Mouse (Mus musculus) midbrain, embryonic 14.5 days (tissue): ENCODE measurements around the gene Ajuba. TPM values are rescaled to one million over a fixed set of nuclear protein-coding genes. Genes with fewer than 3 reads are reported as not detected.
"Not testable (repeated sequence)": the region's sequence is repeated elsewhere in the genome, so short reads cannot be mapped to it uniquely, and the experiment has no call there.

Experiments used
- ATAC-seq: fragments of 200-750 bp; cut with Nextera tagmentation; 2 replicates; pipeline ENCODE4 v1.8.0; 2017; ENCODE audit warnings: moderate number of reproducible peaks, moderate library complexity; ENCODE audit not compliant: low FRiP score, low TSS enrichment
- DNase-seq: peaks from one replicate; pipeline ENCODE4 v3.0.0-alpha.2; 2015
- H3K27ac ChIP-seq: fragments of 300-500 bp; sonication (generic); replicated peaks from 2 replicates; pipeline ENCODE4 v1.5.1; 2014; ENCODE audit warnings: mild to moderate bottlenecking, low read depth, low read length, moderate library complexity
- H3K27me3 ChIP-seq: fragments of 300-500 bp; sonication (generic); 2 replicates; pipeline ENCODE4 v1.6.1; 2014; ENCODE audit warnings: low read length, control low read depth, mixed read lengths; ENCODE audit not compliant: control insufficient read depth, insufficient read depth
- H3K36me3 ChIP-seq: fragments of 300-500 bp; sonication (generic); 2 replicates; pipeline ENCODE4 v1.6.1; 2014; ENCODE audit warnings: low read length, control low read depth; ENCODE audit not compliant: control insufficient read depth, insufficient read depth
- H3K4me1 ChIP-seq: fragments of 300-500 bp; sonication (generic); 2 replicates; pipeline ENCODE4 v1.6.1; 2014; ENCODE audit warnings: mild to moderate bottlenecking, antibody characterized with exemption, low read length, control low read depth; ENCODE audit not compliant: control insufficient read depth, insufficient read depth
- H3K4me2 ChIP-seq: fragments of 300-500 bp; sonication (generic); 2 replicates; pipeline ENCODE4 v1.6.1; 2014; ENCODE audit warnings: mild to moderate bottlenecking, low read length, moderate library complexity
- H3K4me3 ChIP-seq: fragments of 300-500 bp; sonication (generic); replicated peaks from 2 replicates; pipeline ENCODE4 v1.5.1; 2014; ENCODE audit warnings: low read depth, low read length
- H3K9ac ChIP-seq: fragments of 300-500 bp; sonication (generic); replicated peaks from 2 replicates; pipeline ENCODE4 v1.6.1; 2014; ENCODE audit warnings: mild to moderate bottlenecking, low read length, moderate library complexity
- H3K9me3 ChIP-seq: fragments of 300-500 bp; sonication (generic); 2 replicates; pipeline ENCODE4 v1.6.1; 2016; ENCODE audit warnings: low read length, control low read depth, mixed read lengths; ENCODE audit not compliant: control insufficient read depth
- WGBS: fragments of 180-500 bp; shearing (Covaris S2); extraction: QIAGEN DNeasy Blood & Tissue Kit; methylation state at CpG from one replicate; pipeline ENCODE4 v1.1.7; 2014; 5-methylcytosine and 5-hydroxymethylcytosine counted together
- polyA plus RNA-seq: library from polyadenylated mRNA; unstranded; fragments of >200 nt; fragmentation: Nextera tagmentation; extraction: Ambion mirVana; gene quantifications from 2 replicates; pipeline ENCODE4 v1.2.1, GENCODE M21; 2014

The Ajuba gene
- polyA plus RNA-seq, result 3.6 and 4.8 TPM in 2 replicates

DNA sequence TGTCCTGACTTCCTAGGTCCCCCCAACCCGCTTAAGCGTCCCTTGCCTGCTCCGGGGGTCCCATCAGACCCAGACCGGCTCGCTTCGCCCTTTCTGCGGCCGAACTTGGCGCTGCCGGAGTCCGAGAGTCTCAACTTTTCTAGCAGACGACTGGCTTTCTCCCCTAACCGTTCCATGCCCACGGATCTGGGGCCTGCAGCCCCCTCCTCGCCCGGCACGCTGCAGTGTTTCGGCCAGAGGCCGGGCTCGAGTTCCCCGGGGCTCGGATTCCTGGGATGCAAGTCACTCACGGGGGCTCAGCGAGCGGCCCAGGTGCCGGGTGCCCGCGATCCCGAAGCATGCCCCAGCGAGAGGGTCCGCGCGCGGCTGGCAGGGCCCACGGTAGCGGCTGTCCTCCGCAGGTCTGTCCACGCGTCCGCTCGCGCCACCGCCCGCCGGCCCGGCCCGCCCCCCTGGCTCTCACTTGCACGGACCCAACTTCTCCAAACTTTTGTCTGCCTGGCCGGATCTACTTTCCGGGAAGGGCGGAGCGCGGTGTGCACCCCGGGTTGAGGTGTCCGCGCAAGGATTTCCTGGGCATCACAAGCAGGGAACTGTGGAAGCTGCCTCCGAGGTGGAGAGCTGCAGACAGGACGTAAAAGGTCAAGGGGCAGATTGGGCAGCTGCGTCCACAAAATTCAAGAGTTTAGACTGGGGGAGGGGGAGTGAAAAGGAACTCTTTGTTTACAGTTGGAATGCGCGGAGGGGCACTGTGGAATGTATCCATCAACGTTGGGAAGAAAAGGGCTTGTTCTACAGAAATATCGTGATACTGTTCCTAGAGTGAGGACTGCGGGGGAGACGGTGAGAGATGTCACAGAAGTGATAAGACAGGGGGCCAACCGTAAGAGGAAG is at the start of gene Ajuba:
Gene Ajuba, minus strand, starts transcription at position 470 of the 894 bp plus-strand sequence.
- DNase-seq (peak; percentile 90), ATAC-seq (peak; percentile 65)
- WGBS, result under 1% methylated on average over 66 of the region's 66 CpGs
- H3K36me3 ChIP-seq, result no peaks in the 10 kb centered on the region
- peak within 1 kb of the TSS; percentile 73 for H3K27ac ChIP-seq
- peak within 1 kb of the TSS; percentile 64 for H3K4me2 ChIP-seq
- no peaks in the 10 kb centered on the region for H3K9me3 ChIP-seq
- H3K4me1 ChIP-seq, result peaks cover 29% of the 10 kb centered on the region
- H3K27me3 ChIP-seq, result peaks cover 23% of the 10 kb centered on the region
- peak within 1 kb of the TSS; percentile 67 for H3K9ac ChIP-seq
- H3K4me3 ChIP-seq, result peak within 1 kb of the TSS; percentile 51

DNA sequence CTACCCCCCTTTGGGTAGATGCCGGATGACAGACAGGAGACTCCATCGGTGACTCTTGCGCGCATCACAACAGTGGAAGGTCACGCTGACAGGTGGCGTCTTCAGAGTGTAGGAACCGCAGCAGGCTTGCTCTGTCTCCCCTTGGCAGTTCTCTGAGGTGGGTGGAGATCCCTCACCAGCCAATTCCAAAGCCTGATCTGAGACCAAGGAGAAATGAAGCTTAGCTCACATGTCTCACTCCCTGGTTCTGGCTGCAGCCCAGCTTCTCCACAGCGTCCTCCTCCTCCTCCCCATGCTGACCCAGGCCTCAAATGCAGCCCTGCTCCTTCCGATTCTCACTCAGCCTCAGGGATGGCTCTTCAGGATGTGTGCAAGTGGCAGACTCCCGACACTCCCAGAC is 47.6 kb upstream of the Ajuba start:
- Histone ChIP-seq H3K9me3 (no peaks in the 10 kb centered on the region), H3K27ac (no peak overlapping the region), H3K36me3 (peaks cover 3% of the 10 kb centered on the region; the same call in 1 of the 2 replicates), H3K27me3 (no peaks in the 10 kb centered on the region), H3K4me1 (no peaks in the 10 kb centered on the region), H3K4me3 (no peak overlapping the region), H3K4me2 (no peak overlapping the region), H3K9ac (no peak overlapping the region)
- ATAC-seq, result no peak
- DNase-seq, result no peak
- WGBS, result 74% methylated on average over 10 of the region's 10 CpGs

DNA sequence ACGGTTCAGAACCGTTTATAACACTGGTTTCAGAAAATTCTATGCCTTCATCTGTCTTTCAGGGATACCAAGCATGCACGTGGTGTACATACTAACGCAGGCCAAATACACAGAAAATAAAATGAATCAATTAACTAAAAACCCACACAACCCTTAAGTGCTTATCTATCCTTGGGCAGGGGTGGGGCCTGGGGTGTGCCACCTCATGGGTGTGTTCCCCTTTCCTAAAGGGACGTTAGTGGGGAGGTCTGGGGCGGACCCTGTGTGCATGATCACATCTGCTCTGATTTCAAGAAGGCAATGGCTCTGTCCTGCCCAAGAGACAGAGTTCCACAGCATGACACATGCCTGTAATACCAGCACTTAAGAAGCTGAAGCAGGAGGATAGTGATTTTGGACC is 46.0 kb upstream of the Ajuba start:
- ATAC-seq, result no peak
- Histone ChIP-seq H3K27me3 (no peaks in the 10 kb centered on the region), H3K9ac (no peak overlapping the region), H3K4me1 (no peaks in the 10 kb centered on the region), H3K9me3 (no peaks in the 10 kb centered on the region), H3K4me2 (no peak overlapping the region), H3K36me3 (no peaks in the 10 kb centered on the region), H3K27ac (no peak overlapping the region), H3K4me3 (no peak overlapping the region)
- 91% methylated on average over 6 of the region's 6 CpGs for WGBS
- DNase-seq, result no peak

DNA sequence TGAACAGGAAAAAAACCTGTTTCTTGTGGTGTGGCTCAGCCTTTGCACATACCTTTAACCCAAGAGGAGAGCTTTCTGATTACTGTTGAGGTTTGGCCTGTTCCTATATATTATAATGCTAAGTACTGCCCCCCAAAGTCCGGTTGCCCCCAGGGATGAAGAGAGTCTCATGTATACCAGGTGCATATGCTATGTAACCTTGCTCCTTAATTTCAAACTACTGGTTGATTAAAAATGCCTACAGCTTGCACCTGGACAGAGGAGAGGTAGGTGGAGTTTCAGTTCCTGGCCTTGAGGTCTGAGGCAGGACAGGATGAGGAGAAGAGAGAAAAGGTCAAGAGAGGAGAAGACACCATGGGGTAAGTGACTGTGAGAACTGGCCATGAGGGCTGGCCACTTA is 43.8 kb upstream of the Ajuba start, which contains the start of gene Psmb11:
Gene Psmb11, plus strand, starts transcription at position 301 of the 400 bp plus-strand sequence.
- ATAC-seq, result no peak
- H3K36me3 ChIP-seq, result no peaks in the 10 kb centered on the region; the same call in 1 of the 2 replicates
- WGBS, result 90% methylated on average over 1 of the region's 1 CpGs
- H3K27ac ChIP-seq, result no peak within 1 kb of the TSS
- no peak for DNase-seq
- no peaks in the 10 kb centered on the region for H3K9me3 ChIP-seq
- peaks cover 12% of the 10 kb centered on the region; the same call in 1 of the 2 replicates for H3K4me1 ChIP-seq
- H3K9ac ChIP-seq, result no peak within 1 kb of the TSS
- no peak within 1 kb of the TSS for H3K4me2 ChIP-seq
- no peaks in the 10 kb centered on the region for H3K27me3 ChIP-seq
- no peak within 1 kb of the TSS for H3K4me3 ChIP-seq

DNA sequence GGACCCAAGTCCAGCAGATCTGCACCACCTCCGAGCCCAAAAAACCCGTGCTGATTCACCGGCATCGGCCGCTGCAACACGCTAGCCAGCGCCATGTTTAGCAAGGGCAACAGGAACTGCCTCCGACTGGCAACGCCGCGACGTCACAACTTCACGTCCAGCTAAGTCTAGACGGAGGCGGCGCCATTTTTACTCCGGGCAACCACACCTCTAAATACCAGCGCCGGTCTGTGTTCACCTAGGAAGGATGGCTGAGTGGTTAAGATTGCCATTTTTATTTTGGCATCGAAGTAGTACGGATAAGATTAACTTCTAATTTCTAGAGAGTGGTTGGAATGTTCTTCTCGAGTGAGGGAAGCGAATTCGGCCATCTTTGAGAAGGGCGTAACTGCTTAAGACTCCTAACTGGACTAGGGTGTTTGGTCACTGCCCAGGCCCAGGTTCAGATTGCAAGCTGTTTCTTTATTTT is 40.6 kb upstream of the Ajuba start, which contains the start of gene Psmb5:
Gene Psmb5, minus strand, starts transcription at position 126 of the 469 bp plus-strand sequence.
- peak within 1 kb of the TSS; percentile 79 for H3K27ac ChIP-seq
- H3K36me3 ChIP-seq, result peaks cover 18% of the 10 kb centered on the region
- no peaks in the 10 kb centered on the region for H3K27me3 ChIP-seq
- DNase-seq (peak; percentile 95), ATAC-seq (peak; percentile 91)
- peaks cover 12% of the 10 kb centered on the region; the same call in 1 of the 2 replicates for H3K4me1 ChIP-seq
- H3K4me3 ChIP-seq, result peak within 1 kb of the TSS; percentile 81
- H3K4me2 ChIP-seq, result peak within 1 kb of the TSS; percentile 71
- H3K9ac ChIP-seq, result peak within 1 kb of the TSS; percentile 86
- 0% methylated on average over 25 of the region's 25 CpGs for WGBS
- H3K9me3 ChIP-seq, result no peaks in the 10 kb centered on the region

DNA sequence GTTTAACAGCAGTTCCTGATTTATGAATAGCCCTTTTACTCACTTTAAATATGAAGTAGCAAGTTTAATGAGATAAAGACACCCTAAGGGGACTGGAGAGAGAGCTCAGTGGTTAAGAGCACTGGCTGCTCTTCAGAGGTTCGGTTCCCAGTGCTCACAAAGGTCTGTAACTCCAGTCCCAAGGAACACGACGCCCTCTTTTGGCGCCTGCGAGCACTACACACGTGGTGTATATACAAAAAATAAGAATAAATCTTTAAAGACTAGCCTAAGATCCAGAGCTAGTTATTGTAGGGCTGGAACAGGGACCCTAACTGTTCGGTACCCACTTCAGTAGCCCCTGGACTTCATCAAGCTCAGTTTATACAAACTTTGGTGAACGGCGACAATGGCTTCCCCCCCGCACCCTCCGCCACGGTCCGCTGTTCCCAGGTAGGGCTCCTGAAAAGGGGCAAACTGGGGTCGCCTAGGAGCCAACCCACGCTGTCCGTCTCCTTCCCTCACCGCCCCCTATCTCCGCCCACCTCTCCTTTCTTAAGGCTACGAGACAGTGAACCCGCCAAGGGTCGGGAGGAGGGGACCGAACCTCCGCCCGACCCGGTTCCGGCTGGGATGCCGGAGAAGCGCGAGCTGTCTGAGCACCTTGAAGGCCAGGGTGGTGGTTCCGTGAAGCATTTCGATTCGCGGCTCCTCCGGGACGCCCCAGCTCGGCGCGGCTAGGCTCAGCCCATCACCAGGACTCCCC is 40.0 kb upstream of the Ajuba start:
- peak overlapping the region; percentile 79 for H3K27ac ChIP-seq
- WGBS, result 2% methylated on average over 36 of the region's 38 CpGs
- peaks cover 24% of the 10 kb centered on the region for H3K36me3 ChIP-seq
- ATAC-seq (peak; percentile 49), DNase-seq (peak; percentile 46)
- H3K4me1 ChIP-seq, result peaks cover 12% of the 10 kb centered on the region; the same call in 1 of the 2 replicates
- peak overlapping the region; percentile 86 for H3K9ac ChIP-seq
- peak overlapping the region; percentile 81 for H3K4me3 ChIP-seq
- H3K27me3 ChIP-seq, result no peaks in the 10 kb centered on the region
- no peaks in the 10 kb centered on the region for H3K9me3 ChIP-seq
- H3K4me2 ChIP-seq, result peak overlapping the region; percentile 71

DNA sequence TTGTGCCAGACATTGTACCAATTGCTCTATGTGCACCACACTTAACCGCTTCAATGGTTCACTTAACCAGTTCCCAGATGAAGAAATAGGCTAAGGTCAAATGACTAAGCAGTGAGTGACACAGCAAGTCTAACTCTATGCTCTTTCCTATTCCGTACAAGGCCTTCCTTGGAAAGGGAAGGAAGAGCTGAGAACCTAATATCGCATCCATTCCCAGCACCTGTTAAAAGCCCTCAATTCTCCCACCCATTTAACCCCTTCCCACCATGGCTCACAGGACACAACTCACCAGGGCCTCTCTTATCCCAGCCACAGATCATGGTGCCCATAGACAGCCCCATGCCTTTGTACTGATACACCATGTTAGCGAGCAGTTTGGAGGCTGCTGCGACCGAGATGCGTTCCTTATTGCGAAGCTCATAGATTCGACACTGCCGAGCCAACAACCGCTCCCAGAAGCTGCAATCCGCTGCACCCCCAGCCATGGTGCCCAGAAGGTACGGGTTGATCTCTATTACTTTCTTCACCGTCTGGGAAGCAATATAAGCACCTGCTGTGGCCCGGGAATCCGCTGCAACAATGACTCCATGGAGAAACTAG is 39.0 kb upstream of the Ajuba start:
- Histone ChIP-seq H3K4me3 (no peak overlapping the region), H3K9ac (no peak overlapping the region), H3K9me3 (no peaks in the 10 kb centered on the region), H3K27ac (no peak overlapping the region), H3K27me3 (no peaks in the 10 kb centered on the region), H3K4me2 (peak overlapping the region; percentile 71), H3K36me3 (peaks cover 31% of the 10 kb centered on the region), H3K4me1 (peaks cover 12% of the 10 kb centered on the region; the same call in 1 of the 2 replicates)
- ATAC-seq (no peak), DNase-seq (no peak)
- WGBS, result 94% methylated on average over 16 of the region's 16 CpGs

DNA sequence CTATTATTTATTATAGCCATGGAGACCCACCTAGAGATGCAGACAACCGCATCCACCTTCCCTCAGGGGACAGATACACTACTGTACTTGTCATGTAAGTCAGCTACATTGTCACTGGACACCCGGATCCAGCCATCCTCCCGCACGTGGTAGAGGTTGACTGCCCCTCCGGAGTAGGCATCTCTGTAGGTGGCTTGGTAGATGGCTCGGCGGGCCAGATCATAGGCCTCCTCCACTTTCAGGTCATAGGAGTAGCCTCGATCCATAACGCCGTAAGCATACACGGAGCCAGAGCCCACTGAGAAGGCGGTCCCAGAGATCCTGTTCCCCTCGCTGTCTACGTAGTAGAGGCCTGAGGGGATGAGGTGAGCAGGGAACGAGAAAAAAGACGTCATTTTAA is 36.8 kb upstream of the Ajuba start:
- 93% methylated on average over 15 of the region's 16 CpGs for WGBS

More for the DNA sequence above, 36.8 kb upstream of the Ajuba start:
- H3K9me3 ChIP-seq, H3K27ac ChIP-seq, ATAC-seq, H3K27me3 ChIP-seq, H3K9ac ChIP-seq, H3K4me3 ChIP-seq, DNase-seq, H3K4me2 ChIP-seq: not testable (repeated sequence)
- Histone ChIP-seq H3K36me3 (peaks cover 31% of the 10 kb centered on the region), H3K4me1 (peaks cover 12% of the 10 kb centered on the region; the same call in 1 of the 2 replicates)
